Mouse (Mus musculus): ENCODE measurements around the gene Dao.
A peak's percentile ranks its signal among the peaks of the same experiment; 100 is the strongest.

Gene Dao

GRCm38 (mm10) chr5:114027217-114027944 lies 23.9 kb downstream of the Dao start:
- no peak for DNase-seq (ENCODE audit: low read depth in 2 of 2, low spot score in 2 of 2)

- DNase-seq (ENCODE audit: low read depth in 2 of 2, low spot score in 2 of 2) = no peak
These were observed 24.6 kb downstream of the Dao start for GRCm38 (mm10) chr5:114028111-114028510.

- no peak for DNase-seq (ENCODE audit: low read depth in 2 of 2, low spot score in 2 of 2)
These were observed 27.1 kb downstream of the Dao start for GRCm38 (mm10) chr5:114030652-114031051.

- DNase-seq (ENCODE audit: low read depth in 2 of 2, low spot score in 2 of 2) = no peak
These were observed 28.8 kb downstream of the Dao start for GRCm38 (mm10) chr5:114032161-114032763.

- no peak for DNase-seq (ENCODE audit: low read depth in 2 of 2, low spot score in 2 of 2)
These were observed 30.9 kb downstream of the Dao start for GRCm38 (mm10) chr5:114034393-114034792.

- no peak for DNase-seq (ENCODE audit: low read depth in 2 of 2, low spot score in 2 of 2)
These were observed 31.6 kb downstream of the Dao start for GRCm38 (mm10) chr5:114035111-114035510.

- DNase-seq (ENCODE audit: low read depth in 2 of 2, low spot score in 2 of 2) = no peak
These were observed 37.0 kb downstream of the Dao start for GRCm38 (mm10) chr5:114040508-114040907.

- DNase-seq (ENCODE audit: low read depth in 2 of 2, low spot score in 2 of 2) = no peak
These were observed 37.4 kb downstream of the Dao start for GRCm38 (mm10) chr5:114040911-114041310.

- DNase-seq (ENCODE audit: low read depth in 2 of 2, low spot score in 2 of 2) = no peak
These were observed 37.9 kb downstream of the Dao start for GRCm38 (mm10) chr5:114041327-114041930.

- no peak for DNase-seq (ENCODE audit: low read depth in 2 of 2, low spot score in 2 of 2)
These were observed 40.3 kb downstream of the Dao start for GRCm38 (mm10) chr5:114043800-114044199.

- no peak for DNase-seq (ENCODE audit: low read depth in 2 of 2, low spot score in 2 of 2)
These were observed 41.6 kb downstream of the Dao start for GRCm38 (mm10) chr5:114045134-114045533.

GRCm38 (mm10) chr5:114046151-114046550 lies 42.6 kb downstream of the Dao start:
- no peak for DNase-seq (ENCODE audit: low read depth in 2 of 2, low spot score in 2 of 2)

GRCm38 (mm10) chr5:114046604-114047003 lies 43.1 kb downstream of the Dao start:
- DNase-seq (ENCODE audit: low read depth in 2 of 2, low spot score in 2 of 2) = no peak

GRCm38 (mm10) chr5:114047182-114047581 lies 43.7 kb downstream of the Dao start:
- DNase-seq (ENCODE audit: low read depth in 2 of 2, low spot score in 2 of 2) = no peak

GRCm38 (mm10) chr5:114048731-114049308 lies 45.3 kb downstream of the Dao start:
- DNase-seq (ENCODE audit: low read depth in 2 of 2, low spot score in 2 of 2) = no peak

- DNase-seq (ENCODE audit: low read depth in 2 of 2, low spot score in 2 of 2) = peak; percentile 14 to 20
These were observed 48.8 kb downstream of the Dao start for GRCm38 (mm10) chr5:114052246-114052761.

GRCm38 (mm10) chr5:114057129-114057731 lies 53.7 kb downstream of the Dao start:
- no peak for DNase-seq (ENCODE audit: low read depth in 2 of 2, low spot score in 2 of 2)

GRCm38 (mm10) chr5:114061675-114062074 lies 58.2 kb downstream of the Dao start:
- no peak for DNase-seq (ENCODE audit: low read depth in 2 of 2, low spot score in 2 of 2)

GRCm38 (mm10) chr5:114063958-114064357 lies 60.5 kb downstream of the Dao start:
- no peak for DNase-seq (ENCODE audit: low read depth in 2 of 2, low spot score in 2 of 2)

GRCm38 (mm10) chr5:114065161-114065560 lies 61.7 kb downstream of the Dao start, which contains the start of gene Usp30:
Gene Usp30, plus strand, starts transcription at chr5:114065461.
- DNase-seq (ENCODE audit: low read depth in 2 of 2, low spot score in 2 of 2) = no peak

GRCm38 (mm10) chr5:114066601-114067000 lies 63.1 kb downstream of the Dao start:
- no peak for DNase-seq (ENCODE audit: low read depth in 2 of 2, low spot score in 2 of 2)
